Mouse (Mus musculus): Measurements from ENCODE around the gene BC049715.

GRCm38 (mm10) chr6:136889067-136889466 lies 61.6 kb downstream of the BC049715 start:
- TF ChIP-seq POLR2A (IDR thresholded peaks at IDR 0.05; ENCODE audit: insufficient read depth, low read depth, low read length) (no peak), CTCF (IDR thresholded peaks at IDR 0.05) (no peak), EP300 (IDR thresholded peaks at IDR 0.05; ENCODE audit: insufficient read depth, low read depth, low read length) (no peak)
